Mouse (Mus musculus) limb, embryonic 10.5 days (tissue): ENCODE measurements at regions not wholly inside any gene's neighbourhood (a gene's known extent, or its start where the extent isn't known, plus 50 kb on each side); places are given as distances from the start of the nearest gene placed in this dataset.
"Not testable (repeated sequence)": the region's sequence is repeated elsewhere in the genome, so short reads cannot be mapped to it uniquely, and the experiment has no call there.

Experiments used
- DNase-seq: peaks from one replicate; pipeline ENCODE4 v3.0.0-alpha.2; 2017; ENCODE audit warnings: low spot score
- H3K27ac ChIP-seq: fragments of 300-500 bp; sonication (generic); 2 replicates; pipeline ENCODE4 v1.5.1; 2016; ENCODE audit warnings: mild to moderate bottlenecking
- H3K27me3 ChIP-seq: fragments of 300-500 bp; sonication (generic); 2 replicates; pipeline ENCODE4 v1.6.1; 2016; ENCODE audit warnings: low read depth, mild to moderate bottlenecking; ENCODE audit not compliant: poor library complexity, severe bottlenecking
- H3K36me3 ChIP-seq: fragments of 300-500 bp; sonication (generic); 2 replicates; pipeline ENCODE4 v1.6.1; 2016; ENCODE audit warnings: mild to moderate bottlenecking, moderate library complexity
- H3K4me1 ChIP-seq: fragments of 300-500 bp; sonication (generic); 2 replicates; pipeline ENCODE4 v1.6.1; 2016
- H3K4me3 ChIP-seq: fragments of 300-500 bp; sonication (generic); 2 replicates; pipeline ENCODE4 v1.5.1; 2016; ENCODE audit warnings: mild to moderate bottlenecking, moderate library complexity
- H3K9me3 ChIP-seq: fragments of 300-500 bp; sonication (generic); replicated peaks from 2 replicates; pipeline ENCODE4 v1.6.1; 2016; ENCODE audit warnings: mild to moderate bottlenecking
- WGBS: fragments of 180-500 bp; shearing (Covaris S2); methylation state at CpG from one replicate; pipeline ENCODE4 v1.1.7; 2016; 5-methylcytosine and 5-hydroxymethylcytosine counted together

- 93% methylated on average over 5 of the region's 5 CpGs for WGBS
- H3K4me1 ChIP-seq = peaks cover 31% of the 10 kb centered on the region
- no peak overlapping the region for H3K27ac ChIP-seq
- no peak overlapping the region for H3K4me3 ChIP-seq
- no peaks in the 10 kb centered on the region for H3K9me3 ChIP-seq
- no peaks in the 10 kb centered on the region for H3K36me3 ChIP-seq
- DNase-seq = no peak
- H3K27me3 ChIP-seq = no peaks in the 10 kb centered on the region
Observed at GRCm38 (mm10) chr2:166310438-166310837, 155.0 kb upstream of the Sulf2 start.

- Histone ChIP-seq H3K27me3 (no peaks in the 10 kb centered on the region), H3K9me3 (no peaks in the 10 kb centered on the region), H3K36me3 (no peaks in the 10 kb centered on the region), H3K4me1 (peaks cover 36% of the 10 kb centered on the region), H3K27ac (no peak overlapping the region), H3K4me3 (no peak overlapping the region)
- DNase-seq = no peak
- 91% methylated on average over 2 of the region's 2 CpGs for WGBS
Observed at GRCm38 (mm10) chr2:166309882-166310281, 154.4 kb upstream of the Sulf2 start.

GRCm38 (mm10) chr2:166307551-166307950, 152.1 kb upstream of the Sulf2 start:
- H3K27me3 ChIP-seq = no peaks in the 10 kb centered on the region

GRCm38 (mm10) chr2:166305044-166306002, 149.9 kb upstream of the Sulf2 start:
- H3K9me3 ChIP-seq = no peaks in the 10 kb centered on the region
- 84% methylated on average over 30 of the region's 30 CpGs for WGBS
- peak overlapping the region; percentile 61 for H3K27ac ChIP-seq
- H3K4me3 ChIP-seq = no peak overlapping the region
- H3K27me3 ChIP-seq = no peaks in the 10 kb centered on the region
- no peaks in the 10 kb centered on the region for H3K36me3 ChIP-seq
- DNase-seq = no peak
- H3K4me1 ChIP-seq = peaks cover 37% of the 10 kb centered on the region

More at GRCm38 (mm10) chr2:166307551-166307950, 152.1 kb upstream of the Sulf2 start:
- WGBS = 86% methylated on average over 13 of the region's 13 CpGs
- no peak for DNase-seq
- Histone ChIP-seq H3K4me1 (peaks cover 37% of the 10 kb centered on the region), H3K36me3 (no peaks in the 10 kb centered on the region), H3K9me3 (no peaks in the 10 kb centered on the region), H3K27ac (no peak overlapping the region; the same call in none of the 2 replicates), H3K4me3 (no peak overlapping the region)

- H3K27me3 ChIP-seq = no peaks in the 10 kb centered on the region
- 83% methylated on average over 2 of the region's 2 CpGs for WGBS
- H3K9me3 ChIP-seq = no peaks in the 10 kb centered on the region; the same call in 1 of the 2 replicates
- no peak overlapping the region for H3K4me3 ChIP-seq
- no peak for DNase-seq
- peak overlapping the region; percentile 46 for H3K27ac ChIP-seq
- H3K4me1 ChIP-seq = peaks cover 35% of the 10 kb centered on the region
- no peaks in the 10 kb centered on the region for H3K36me3 ChIP-seq
Observed at GRCm38 (mm10) chr2:166303854-166304253, 148.4 kb upstream of the Sulf2 start.

GRCm38 (mm10) chr2:166301161-166301560, 145.7 kb upstream of the Sulf2 start:
- Histone ChIP-seq H3K27me3 (no peaks in the 10 kb centered on the region), H3K27ac (0 out of 2 replicates have a peak overlapping the region, but pooled peaks have one; percentile 50), H3K36me3 (no peaks in the 10 kb centered on the region), H3K9me3 (no peaks in the 10 kb centered on the region; the same call in 1 of the 2 replicates), H3K4me1 (peaks cover 16% of the 10 kb centered on the region), H3K4me3 (no peak overlapping the region)
- DNase-seq = no peak
- 89% methylated on average over 9 of the region's 9 CpGs for WGBS

GRCm38 (mm10) chr2:166294672-166295071, 139.2 kb upstream of the Sulf2 start:
- DNase-seq = no peak
- 31% methylated on average over 10 of the region's 10 CpGs for WGBS
- peak overlapping the region; percentile 68 for H3K27ac ChIP-seq
- peaks cover 65% of the 10 kb centered on the region for H3K4me1 ChIP-seq
- H3K4me3 ChIP-seq = no peak overlapping the region
- H3K27me3 ChIP-seq = no peaks in the 10 kb centered on the region
- H3K9me3 ChIP-seq = no peaks in the 10 kb centered on the region
- no peaks in the 10 kb centered on the region for H3K36me3 ChIP-seq

- Histone ChIP-seq H3K27me3 (no peaks in the 10 kb centered on the region), H3K27ac (no peak overlapping the region), H3K4me1 (peaks cover 74% of the 10 kb centered on the region), H3K4me3 (no peak overlapping the region), H3K9me3 (no peaks in the 10 kb centered on the region), H3K36me3 (no peaks in the 10 kb centered on the region)
- 85% methylated on average over 6 of the region's 6 CpGs for WGBS
- DNase-seq = no peak
Observed at GRCm38 (mm10) chr2:166292987-166293386, 137.5 kb upstream of the Sulf2 start.

GRCm38 (mm10) chr2:166291266-166291665, 135.8 kb upstream of the Sulf2 start:
- H3K36me3 ChIP-seq = no peaks in the 10 kb centered on the region
- H3K27me3 ChIP-seq = no peaks in the 10 kb centered on the region
- no peaks in the 10 kb centered on the region for H3K9me3 ChIP-seq
- no peak overlapping the region for H3K4me3 ChIP-seq
- peak overlapping the region; percentile 84 for H3K27ac ChIP-seq
- WGBS = 4% methylated on average over 6 of the region's 6 CpGs
- H3K4me1 ChIP-seq = peaks cover 90% of the 10 kb centered on the region
- DNase-seq = peak; percentile 66

- Histone ChIP-seq H3K4me3 (no peak overlapping the region), H3K36me3 (no peaks in the 10 kb centered on the region), H3K27ac (peak overlapping the region; percentile 84), H3K9me3 (no peaks in the 10 kb centered on the region), H3K27me3 (no peaks in the 10 kb centered on the region), H3K4me1 (peaks cover 86% of the 10 kb centered on the region)
- WGBS = 22% methylated on average over 9 of the region's 9 CpGs
- DNase-seq = peak; percentile 54
Observed at GRCm38 (mm10) chr2:166290826-166291225, 135.4 kb upstream of the Sulf2 start.

GRCm38 (mm10) chr2:166289198-166289597, 133.7 kb upstream of the Sulf2 start:
- WGBS = 85% methylated on average over 6 of the region's 6 CpGs
- Histone ChIP-seq H3K36me3 (no peaks in the 10 kb centered on the region), H3K9me3 (no peaks in the 10 kb centered on the region), H3K4me1 (peaks cover 70% of the 10 kb centered on the region), H3K4me3 (no peak overlapping the region), H3K27ac (peak overlapping the region; percentile 58), H3K27me3 (no peaks in the 10 kb centered on the region)
- no peak for DNase-seq

- 83% methylated on average over 1 of the region's 5 CpGs for WGBS
- H3K4me3 ChIP-seq, H3K27me3 ChIP-seq, H3K9me3 ChIP-seq, H3K36me3 ChIP-seq, DNase-seq: not testable (repeated sequence)
- H3K27ac ChIP-seq = peak overlapping the region; percentile 63
- H3K4me1 ChIP-seq = peaks cover 16% of the 10 kb centered on the region
Observed at GRCm38 (mm10) chr2:166281137-166281536, 125.7 kb upstream of the Sulf2 start.

- no peak for DNase-seq
- Histone ChIP-seq H3K4me3 (no peak overlapping the region), H3K36me3 (no peaks in the 10 kb centered on the region), H3K27me3 (no peaks in the 10 kb centered on the region), H3K9me3 (no peaks in the 10 kb centered on the region), H3K4me1 (peaks cover 16% of the 10 kb centered on the region), H3K27ac (peak overlapping the region; percentile 63)
- 55% methylated on average over 5 of the region's 5 CpGs for WGBS
Observed at GRCm38 (mm10) chr2:166280651-166281127, 125.2 kb upstream of the Sulf2 start.
